Mouse (Mus musculus) cortical plate, adult 2 months (tissue): ENCODE data around the gene Crx.

Source experiments
- CTCF ChIP-seq: fragments of 200-500 bp; IDR thresholded peaks from 2 replicates; pipeline ENCODE4 v1.5.1; 2011; ENCODE audit warnings: mild to moderate bottlenecking, control low read depth, low read length; ENCODE audit not compliant: insufficient read depth; ENCODE audit errors: extremely low read depth
- POLR2A ChIP-seq: fragments of 200-500 bp; IDR thresholded peaks from 2 replicates; pipeline ENCODE4 v1.6.1; 2011; ENCODE audit warnings: mild to moderate bottlenecking, low read length, control low read depth; ENCODE audit not compliant: insufficient read depth; ENCODE audit errors: extremely low read depth

GRCm38 (mm10) chr7:15884127-15884526, 4.4 kb upstream of the Crx start:
- TF ChIP-seq CTCF (no peak), POLR2A (no peak)
